Mouse (Mus musculus) bone marrow, adult 2 months (tissue): ENCODE data around the gene Mgst1. TPM values are rescaled to one million over a fixed set of nuclear protein-coding genes. Genes with fewer than 3 reads are reported as not detected.

Source experiments
- H3K27ac ChIP-seq: fragments of 200-500 bp; 2 replicates; pipeline ENCODE4 v1.5.1; 2012; ENCODE audit warnings: low read depth, mild to moderate bottlenecking, control low read depth, inconsistent platforms, low read length; ENCODE audit not compliant: control insufficient read depth, poor library complexity, insufficient read depth
- H3K4me1 ChIP-seq: fragments of 200-500 bp; 2 replicates; pipeline ENCODE4 v1.6.1; 2011; ENCODE audit warnings: low read length; ENCODE audit not compliant: control insufficient read depth, insufficient read depth
- H3K4me3 ChIP-seq: fragments of 200-500 bp; replicated peaks from 2 replicates; pipeline ENCODE3; 2011; ENCODE audit warnings: mild to moderate bottlenecking, low read depth, low read length, control low read depth; ENCODE audit not compliant: control insufficient read depth
- CTCF ChIP-seq: fragments of 200-500 bp; IDR thresholded peaks from 2 replicates; pipeline ENCODE4 v1.5.1; 2011; ENCODE audit warnings: low read length, control low read depth; ENCODE audit not compliant: control insufficient read depth, insufficient read depth
- POLR2A ChIP-seq: fragments of 200-500 bp; IDR thresholded peaks from 2 replicates; pipeline ENCODE4 v1.6.1; 2011; ENCODE audit warnings: low read depth, mild to moderate bottlenecking, control low read depth, low read length, borderline replicate concordance; ENCODE audit not compliant: control insufficient read depth
- WGBS: fragments of 180-500 bp; shearing (Covaris S2); methylation state at CpG from one replicate; pipeline ENCODE4 v1.1.7; 2018; 5-methylcytosine and 5-hydroxymethylcytosine counted together
- polyA plus RNA-seq: library from polyadenylated mRNA; stranded (reverse); fragments of >200 nt; gene quantifications from 2 replicates; pipeline ENCODE4 v1.2.4, GENCODE M21; 2011; ENCODE audit warnings: low replicate concordance; ENCODE audit not compliant: missing spikeins, insufficient read depth, insufficient read length

The Mgst1 gene
- polyA plus RNA-seq, 1 experiment, result 109 TPM

GRCm38 (mm10) chr6:138171480-138172224 is 31.5 kb downstream of the Mgst1 start:
- no peak overlapping the region for H3K4me3 ChIP-seq
- no peaks in the 10 kb centered on the region for H3K4me1 ChIP-seq
- 63% methylated on average over 15 of the region's 15 CpGs for WGBS
- TF ChIP-seq POLR2A (no peak), CTCF (no peak)
- no peak overlapping the region for H3K27ac ChIP-seq

Other genes with a start within 250 kb of the Mgst1 start
- gene Slc15a5, start 60.4 kb upstream of the Mgst1 start, polyA plus RNA-seq, result not detected in 2 replicates